Mouse (Mus musculus) layer of hippocampus, adult 9-11 months (tissue): ENCODE data around the gene Pkmyt1.
"Not testable (repeated sequence)": the region's sequence is repeated elsewhere in the genome, so short reads cannot be mapped to it uniquely, and the experiment has no call there.

Experiments used
- DNase-seq: peaks from one replicate; pipeline ENCODE4 v3.0.0; 2022

Pkmyt1 gene

GRCm38 (mm10) chr17:23748631-23749391, 22.7 kb downstream of the Pkmyt1 start:
- DNase-seq: no peak

GRCm38 (mm10) chr17:23749400-23750191, 23.5 kb downstream of the Pkmyt1 start:
- DNase-seq: no peak

GRCm38 (mm10) chr17:23755689-23756088, 29.6 kb downstream of the Pkmyt1 start:
- DNase-seq: no peak

GRCm38 (mm10) chr17:23757581-23757980, 31.4 kb downstream of the Pkmyt1 start:
- DNase-seq: no peak

GRCm38 (mm10) chr17:23758801-23759200, 32.7 kb downstream of the Pkmyt1 start:
- no peak for DNase-seq

GRCm38 (mm10) chr17:23760231-23760630, 34.1 kb downstream of the Pkmyt1 start:
- DNase-seq: no peak

- DNase-seq: no peak
Measured at GRCm38 (mm10) chr17:23761155-23761554, 35.0 kb downstream of the Pkmyt1 start.

- no peak for DNase-seq
Measured at GRCm38 (mm10) chr17:23762976-23763375, 36.8 kb downstream of the Pkmyt1 start.

GRCm38 (mm10) chr17:23770493-23770892, 44.4 kb downstream of the Pkmyt1 start:
- DNase-seq: no peak

- DNase-seq: no peak
Measured at GRCm38 (mm10) chr17:23770896-23771283, 44.8 kb downstream of the Pkmyt1 start.

- peak; percentile 99 for DNase-seq
Measured at GRCm38 (mm10) chr17:23771284-23772218, 45.4 kb downstream of the Pkmyt1 start, which contains the start of gene Flywch1. Gene Flywch1, minus strand, starts transcription at chr17:23771602.

GRCm38 (mm10) chr17:23772219-23772556, 46.1 kb downstream of the Pkmyt1 start:
- DNase-seq: not testable (repeated sequence)

GRCm38 (mm10) chr17:23773676-23774075, 47.5 kb downstream of the Pkmyt1 start:
- DNase-seq: no peak

- peak; percentile 80 for DNase-seq
Measured at GRCm38 (mm10) chr17:23774090-23774489, 48.0 kb downstream of the Pkmyt1 start.

- no peak for DNase-seq
Measured at GRCm38 (mm10) chr17:23776216-23776615, 50.1 kb downstream of the Pkmyt1 start.

- DNase-seq: no peak
Measured at GRCm38 (mm10) chr17:23777141-23777540, 51.0 kb downstream of the Pkmyt1 start.

GRCm38 (mm10) chr17:23778447-23778846, 52.3 kb downstream of the Pkmyt1 start:
- no peak for DNase-seq

- no peak for DNase-seq
Measured at GRCm38 (mm10) chr17:23783352-23783751, 57.2 kb downstream of the Pkmyt1 start.

GRCm38 (mm10) chr17:23785561-23786471, 59.7 kb downstream of the Pkmyt1 start, which contains the start of gene Flywch2:
Gene Flywch2, minus strand, starts transcription at chr17:23786081.
- DNase-seq: peak; percentile 93
